Mouse (Mus musculus) naive thymus-derived CD4-positive, alpha-beta T cell, adult 2 months (primary cell): ENCODE data around the gene Hagh.

Experiments
- DNase-seq: peaks from one replicate; pipeline ENCODE4 v3.0.0-alpha.2; 2011; ENCODE audit warnings: low read depth

Hagh gene

GRCm38 (mm10) chr17:24839842-24840241 is at the start of gene Hagh:
TSS of gene Hagh (plus strand) at chr17:24840143.
- DNase-seq, result no peak

- no peak for DNase-seq
Observed at GRCm38 (mm10) chr17:24792190-24792589, 47.8 kb upstream of the Hagh start.

GRCm38 (mm10) chr17:24794791-24795190 is 45.2 kb upstream of the Hagh start:
- no peak for DNase-seq

- DNase-seq, result no peak
Observed at GRCm38 (mm10) chr17:24796969-24797368, 43.0 kb upstream of the Hagh start.

GRCm38 (mm10) chr17:24798229-24798628 is 41.7 kb upstream of the Hagh start:
- no peak for DNase-seq

DNA sequence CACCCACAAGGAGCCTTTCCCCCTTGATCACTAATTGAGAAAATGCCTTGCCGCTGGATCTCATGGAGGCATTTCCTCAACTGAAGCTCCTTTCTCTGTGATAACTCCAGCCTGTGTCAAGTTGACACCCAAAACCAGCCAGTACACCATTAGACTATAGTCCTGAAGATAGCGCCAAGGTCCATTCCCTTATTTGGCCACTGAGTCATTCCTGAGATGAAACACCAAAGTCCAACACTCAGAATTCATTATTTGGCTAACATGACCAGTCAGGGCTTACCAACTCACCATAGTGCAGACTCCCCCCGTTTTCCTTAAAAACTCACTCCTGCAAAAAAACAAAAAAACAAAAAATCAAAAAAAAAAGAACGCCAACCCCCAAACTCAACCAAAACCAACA is 40.5 kb upstream of the Hagh start:
- no peak for DNase-seq

DNA sequence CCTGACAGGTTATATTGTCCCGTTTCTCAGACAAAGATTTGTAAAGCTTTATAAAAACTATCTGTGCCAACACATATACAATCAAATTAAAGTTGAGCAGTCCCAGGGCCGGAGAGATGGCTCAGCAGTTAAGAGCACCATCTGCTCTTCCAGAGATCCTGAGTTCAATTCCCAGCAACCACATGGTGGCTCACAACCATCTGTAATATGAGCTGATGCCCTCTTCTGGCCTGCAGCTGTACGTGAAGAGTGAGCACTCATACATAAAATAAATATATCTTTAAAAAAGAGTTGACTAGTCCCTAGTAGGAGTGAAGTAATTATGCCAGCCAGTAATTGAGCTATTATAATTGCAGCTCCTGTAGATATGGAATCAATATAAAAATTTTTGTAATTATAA is 39.4 kb upstream of the Hagh start:
- DNase-seq, result no peak

DNA sequence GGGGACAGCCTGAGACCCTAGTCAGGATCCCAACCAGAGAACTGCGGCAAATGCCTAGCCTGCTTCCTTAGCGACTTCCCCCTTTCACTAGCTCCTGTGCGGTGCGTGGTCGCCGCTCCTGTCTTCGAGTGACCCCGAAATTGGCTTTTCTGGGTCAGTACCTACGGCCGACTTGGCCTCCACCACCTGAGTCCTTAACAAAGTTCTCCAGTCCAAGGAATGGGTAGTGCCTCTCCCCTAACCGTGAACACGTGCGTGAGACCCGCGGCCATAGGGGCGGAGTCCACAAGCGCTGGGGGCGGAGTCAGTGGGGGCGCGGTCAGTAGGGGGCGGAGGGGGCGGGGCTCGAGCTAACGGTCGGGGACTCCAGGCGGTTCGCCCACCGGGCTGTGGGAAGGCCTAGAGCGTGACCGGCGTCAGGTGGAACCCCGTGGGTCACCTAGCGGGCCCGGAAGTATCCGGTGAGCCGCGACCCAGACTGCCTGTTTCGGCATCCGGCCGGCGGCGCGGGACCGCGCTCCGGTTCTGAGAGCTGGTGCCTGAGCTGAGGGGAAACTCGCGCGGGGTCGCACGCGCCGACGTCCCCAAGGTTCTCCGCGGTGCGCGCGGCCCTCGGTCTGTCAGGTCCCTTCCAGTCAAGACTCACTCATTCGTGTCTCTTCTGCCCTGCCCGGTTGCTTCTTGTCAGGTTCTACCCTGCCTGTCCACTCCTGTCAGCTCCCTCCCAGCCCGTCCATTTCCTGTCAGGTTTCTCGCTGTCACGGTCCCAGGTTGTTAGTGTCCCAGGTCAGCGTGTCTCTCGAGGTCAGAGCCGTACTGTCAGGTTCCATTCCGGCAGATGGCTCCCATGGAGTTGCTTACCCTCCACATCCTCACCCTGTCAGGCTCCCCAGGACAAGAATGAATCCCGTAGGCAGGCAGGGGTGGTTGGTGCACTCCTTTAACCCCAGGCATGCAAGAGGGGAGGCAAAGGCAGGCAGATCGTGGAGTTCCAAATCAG is 35.7 kb upstream of the Hagh start, which contains the start of gene Meiob:
Gene Meiob (plus strand): TSS at position 338 of the 1,000 bp plus-strand sequence.
- peak; percentile 69 for DNase-seq

- no peak for DNase-seq
Observed at GRCm38 (mm10) chr17:24811211-24811610, 28.7 kb upstream of the Hagh start.

- no peak for DNase-seq
Observed at GRCm38 (mm10) chr17:24812215-24812614, 27.7 kb upstream of the Hagh start.

DNA sequence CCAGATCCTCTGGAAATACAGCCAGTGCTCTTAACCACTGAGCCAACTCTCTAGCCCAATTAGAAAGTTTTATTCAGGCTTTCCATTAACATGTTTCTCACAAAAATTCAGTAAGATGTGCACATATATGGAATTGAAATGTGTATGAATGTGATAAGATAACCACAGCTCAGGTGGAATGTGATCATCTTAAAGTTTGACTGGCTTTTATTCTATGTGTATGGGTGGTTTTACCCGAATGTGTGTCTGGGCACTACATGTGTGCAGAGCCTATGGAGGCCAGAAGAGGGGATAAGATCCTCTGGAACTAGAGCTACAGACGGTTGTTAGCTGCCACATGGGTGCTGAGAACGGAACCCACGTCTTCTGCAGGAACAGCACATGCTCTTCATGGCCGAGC is 24.7 kb upstream of the Hagh start:
- no peak for DNase-seq

DNA sequence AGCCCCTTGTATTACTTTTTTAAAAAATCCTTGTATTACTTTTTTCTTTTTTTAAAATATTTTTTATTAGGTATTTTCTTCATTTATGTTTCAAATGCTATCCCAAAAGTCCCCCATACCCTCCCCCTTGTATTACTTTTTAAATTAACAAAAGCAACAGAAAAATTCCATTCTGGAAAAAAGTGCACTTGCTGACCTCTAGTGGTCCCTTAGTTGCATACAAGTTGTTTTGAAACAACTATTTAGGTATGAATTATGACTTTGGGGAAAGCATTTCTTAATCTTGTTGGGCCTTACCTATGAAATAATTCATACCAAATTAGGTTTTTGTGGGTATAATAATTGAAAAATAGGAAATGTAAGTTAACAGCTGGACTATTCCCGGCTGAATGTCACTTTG is 22.4 kb upstream of the Hagh start:
- DNase-seq, result peak; percentile 14

DNA sequence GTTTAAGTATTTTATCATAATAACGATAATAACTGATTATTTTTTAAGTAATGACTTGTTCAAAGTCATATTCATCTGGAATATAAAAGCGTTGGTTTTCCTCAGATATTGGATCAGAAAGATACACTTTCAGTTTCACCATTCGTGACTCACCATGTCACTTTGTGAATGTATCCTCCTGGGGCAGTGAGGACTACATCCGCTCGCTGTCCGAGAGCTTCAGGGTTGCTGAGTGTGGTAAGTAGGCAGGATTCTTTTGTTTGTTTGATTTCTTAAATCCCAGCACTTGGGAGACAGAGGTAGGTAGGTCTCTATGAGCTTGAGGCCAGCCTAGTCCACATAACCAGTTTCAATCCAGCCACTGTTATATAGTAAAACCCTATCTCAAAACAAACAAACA is 21.8 kb upstream of the Hagh start:
- no peak for DNase-seq

DNA sequence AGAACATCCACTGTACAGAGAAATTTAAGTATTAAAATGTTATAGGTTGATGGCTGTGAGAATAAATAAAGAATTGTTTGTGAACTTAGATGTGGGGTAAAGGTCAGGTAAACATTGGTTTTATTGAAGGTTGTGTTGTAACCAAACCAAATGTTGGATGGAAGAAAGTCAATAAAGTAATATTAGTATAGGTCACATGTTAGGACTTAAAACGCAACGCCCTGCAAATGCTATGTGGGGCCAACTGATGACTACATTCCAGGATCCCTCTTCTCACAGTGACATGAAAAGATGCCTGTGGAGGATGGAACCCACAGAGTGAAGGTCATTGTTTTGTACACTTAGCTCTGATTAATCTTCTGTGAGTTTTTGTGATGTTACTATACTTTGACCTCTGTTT is 20.5 kb upstream of the Hagh start:
- DNase-seq, result no peak

- DNase-seq, result no peak
Observed at GRCm38 (mm10) chr17:24821351-24822280, 18.3 kb upstream of the Hagh start.

DNA sequence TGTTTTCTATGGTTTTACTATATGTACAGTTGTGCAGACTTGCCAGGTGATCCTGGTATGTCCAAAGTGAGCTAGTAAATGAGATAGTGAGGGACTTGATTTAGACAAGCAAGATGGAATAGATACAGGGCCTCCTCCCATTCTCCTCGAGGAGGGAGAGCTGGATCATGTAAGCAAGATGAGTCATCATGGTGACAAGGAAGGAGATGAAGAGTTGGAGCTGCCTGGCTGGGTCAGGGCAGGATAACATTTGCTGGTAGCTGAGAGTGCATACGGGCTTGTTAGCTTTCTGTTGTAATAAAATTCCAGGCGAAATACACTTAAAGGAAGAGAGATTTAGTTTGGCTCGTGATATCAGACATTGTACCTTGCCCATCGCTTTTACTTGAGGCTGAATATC is 398 bp downstream of the Hagh start:
- DNase-seq, result no peak

DNA sequence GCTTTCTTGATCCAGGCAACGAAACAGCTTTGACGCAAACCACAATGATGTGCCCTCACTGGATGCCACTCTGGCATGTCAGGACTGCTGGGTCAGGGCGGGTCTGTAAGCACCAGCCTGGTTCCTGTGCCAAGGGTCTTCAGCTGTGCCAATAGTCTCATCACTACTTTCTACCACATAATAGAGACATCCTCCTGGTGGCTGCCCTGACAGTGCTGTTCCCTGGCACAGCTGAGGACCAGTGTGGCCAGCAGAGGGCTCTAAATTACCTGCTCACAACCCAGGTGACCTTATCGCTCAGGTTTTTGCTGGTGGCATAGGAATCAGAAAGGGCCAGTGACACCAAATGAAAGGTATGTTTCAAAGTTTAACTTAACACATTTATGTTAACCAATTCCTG is 1.2 kb downstream of the Hagh start:
- peak; percentile 64 for DNase-seq

DNA sequence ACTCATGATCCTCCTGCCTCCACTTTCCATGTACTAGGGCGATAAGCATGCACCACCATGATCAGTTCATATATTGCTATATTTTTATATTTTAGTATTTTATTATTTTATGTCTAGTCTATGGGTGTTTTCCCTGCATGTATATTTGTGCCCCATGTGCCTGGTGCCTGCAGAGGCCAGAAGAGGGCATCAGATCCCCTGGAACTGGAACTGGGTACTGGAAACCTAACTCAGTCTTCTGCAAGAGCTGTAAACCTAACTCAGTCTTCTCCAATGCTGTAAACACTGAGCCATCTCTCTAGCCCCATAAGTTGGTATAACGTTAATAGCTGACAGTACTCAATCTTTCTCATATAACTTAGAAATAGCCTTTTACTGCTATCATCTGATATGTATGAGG is 2.7 kb downstream of the Hagh start:
- no peak for DNase-seq

- DNase-seq, result no peak
Observed at GRCm38 (mm10) chr17:24844525-24844924, 4.6 kb downstream of the Hagh start.

- DNase-seq, result no peak
Observed at GRCm38 (mm10) chr17:24847386-24847785, 7.4 kb downstream of the Hagh start.

- DNase-seq, result no peak
Observed at GRCm38 (mm10) chr17:24848600-24849031, 8.7 kb downstream of the Hagh start.

DNA sequence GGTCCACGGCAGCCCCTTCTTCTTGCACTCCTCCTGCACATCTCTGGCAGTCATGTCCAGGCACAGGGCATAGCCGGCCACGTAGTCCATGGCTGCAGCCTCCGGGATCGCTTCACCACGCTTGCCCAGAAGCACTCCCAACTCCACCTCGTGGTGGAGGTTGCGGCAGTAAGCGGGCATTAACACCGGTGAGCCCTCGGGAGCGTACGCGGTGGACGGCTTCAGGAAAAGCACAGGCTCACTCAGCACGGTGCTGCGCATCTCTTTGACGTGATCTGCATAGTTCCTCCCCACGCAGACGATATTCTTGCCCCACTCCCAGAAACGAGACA is 9.8 kb downstream of the Hagh start:
- DNase-seq, result no peak
